Comparison of ENCODE assay signal across 19 mouse cellular contexts in genomic region chr8:107291171-107291601, GRCm38 (mm10). TPM values are rescaled to one million over a fixed set of nuclear protein-coding genes. Genes with fewer than 3 reads are reported as not detected.
DNase-seq lines count a peak whose midpoint lies in the region; ATAC-seq lines count a peak whose summit lies in the region.
"Had no signal": no experiment of that assay in that cellular context is flagged by ENCODE, and none has a peak within 500 bp of the region (broad histone marks: within the 10 kb centered on the region; RNA-seq: fewer than 3 reads in every experiment).

No protein-coding gene starts in this region.

- peak; percentile 5 for DNase-seq in lung, postnatal 25 days (ENCODE audit: low spot score)
- DNase-seq in lung, postnatal 10 days = no peak
- peak; percentile 15 for DNase-seq in CD4-positive helper T cell, adult 2 months (ENCODE audit: low read depth, low spot score)
- peak; percentile 24 for DNase-seq in c-Kit-positive CD71-negative TER-119-negative erythroid progenitor cells, embryonic 14.5 days (ENCODE audit: low read depth)
- no peak for DNase-seq in gastrocnemius, postnatal 14 days
- DNase-seq in thymus, postnatal 36 days = no peak
- no peak for DNase-seq in hindbrain, embryonic 10.5 days (ENCODE audit: low spot score)
- DNase-seq: cerebellum, postnatal 14 days; liver; liver, postnatal 0 days; right cerebral cortex, postnatal 14 days; thymus, adult 2 months had no signal

- H3K4me3 ChIP-seq in hindbrain, embryonic 10.5 days = no peak overlapping the region
- H3K4me3 ChIP-seq: intestine, embryonic 15.5 days; kidney, embryonic 15.5 days had no signal

- H3K27me3 ChIP-seq in hindbrain, embryonic 10.5 days (ENCODE audit: insufficient read depth, poor library complexity, severe bottlenecking) = no peaks in the 10 kb centered on the region
- H3K27me3 ChIP-seq: intestine, embryonic 15.5 days; kidney, embryonic 15.5 days; Patski had no signal

- peaks cover 22% of the 10 kb centered on the region for H3K4me1 ChIP-seq in hindbrain, embryonic 10.5 days (replicated peaks)

- H3K9me3 ChIP-seq in hindbrain, embryonic 10.5 days = no peaks in the 10 kb centered on the region
- H3K9me3 ChIP-seq: intestine, embryonic 15.5 days; kidney, embryonic 15.5 days had no signal

- ATAC-seq in neutrophil, adult 5-6 weeks (ENCODE audit: extremely low read depth, insufficient number of reproducible peaks, low FRiP score, poor library complexity, severe bottlenecking) = peak; percentile 20; the same call in 1 of the 2 replicates
- ATAC-seq: forebrain, embryonic 14.5 days; intestine, embryonic 15.5 days; liver, postnatal 0 days; midbrain, embryonic 16.5 days; Patski had no signal

- H3K36me3 ChIP-seq in hindbrain, embryonic 10.5 days = no peaks in the 10 kb centered on the region
- H3K36me3 ChIP-seq: intestine, embryonic 15.5 days; kidney, embryonic 15.5 days had no signal

- no peak overlapping the region for H3K27ac ChIP-seq in hindbrain, embryonic 10.5 days
- H3K27ac ChIP-seq: intestine, embryonic 15.5 days; kidney, embryonic 15.5 days; macrophage had no signal

- intact Hi-C loops in gastrocnemius, postnatal 14 days (cut with DNase I; ENCODE audit: low total_unique reads) = no loop called here

- WGBS in hindbrain, embryonic 10.5 days = 89% methylated on average over 4 of the region's 4 CpGs

RNA-seq across cellular contexts. Expression of gene Nfat5, which starts 2.1 kb away (rescaled TPM):
- 80.1 and 105 TPM in 2 replicates for total RNA-seq in neutrophil, adult 5-6 weeks (2017)
- total RNA-seq in gastrocnemius, postnatal 14 days (2021) = 10 to 100 TPM; 16.8 to 18.7 TPM
- polyA plus RNA-seq in hindbrain, embryonic 10.5 days (2016; fragmentation: Nextera tagmentation; extraction: Ambion mirVana) = 8.7 and 9.9 TPM in 2 replicates

Comparison
In these comparisons a context has a peak if more than half of its experiments do, and no peak if none do; other contexts are left out.
1. DNase-seq: peak in lung, postnatal 25 days (single experiment), CD4-positive helper T cell, adult 2 months (single experiment) and c-Kit-positive CD71-negative TER-119-negative erythroid progenitor cells, embryonic 14.5 days (single experiment); none in lung, postnatal 10 days (single experiment), gastrocnemius, postnatal 14 days (single experiment), thymus, postnatal 36 days (0 of 2) and hindbrain, embryonic 10.5 days (single experiment).